Mouse (Mus musculus) embryo, embryonic 10.5 days (tissue): Measurements from ENCODE around the gene Ano1.
A peak's percentile ranks its signal among the peaks of the same experiment; 100 is the strongest.

ENCODE experiments used
- DNase-seq: peaks from one replicate; pipeline ENCODE4 v3.0.0-alpha.2; 2015; ENCODE audit warnings: low spot score

Gene Ano1

GRCm38 (mm10) chr7:144634875-144635274 lies 116.9 kb downstream of the Ano1 start:
- DNase-seq = no peak

GRCm38 (mm10) chr7:144634450-144634849 lies 117.3 kb downstream of the Ano1 start:
- DNase-seq = no peak

- DNase-seq = no peak
These were observed 119.5 kb downstream of the Ano1 start for GRCm38 (mm10) chr7:144632321-144632720.

- no peak for DNase-seq
These were observed 121.2 kb downstream of the Ano1 start for GRCm38 (mm10) chr7:144630622-144631021.

- DNase-seq = peak; percentile 86
These were observed 123.3 kb downstream of the Ano1 start for GRCm38 (mm10) chr7:144628334-144628915.

GRCm38 (mm10) chr7:144627606-144628333 lies 124.0 kb downstream of the Ano1 start:
- DNase-seq = peak; percentile 64

GRCm38 (mm10) chr7:144626042-144626441 lies 125.7 kb downstream of the Ano1 start:
- DNase-seq = no peak

GRCm38 (mm10) chr7:144620721-144621681 lies 130.8 kb downstream of the Ano1 start:
- DNase-seq = no peak

- DNase-seq = no peak
These were observed 131.5 kb downstream of the Ano1 start for GRCm38 (mm10) chr7:144620315-144620714.

GRCm38 (mm10) chr7:144615343-144615742 lies 136.4 kb downstream of the Ano1 start:
- DNase-seq = no peak

GRCm38 (mm10) chr7:144612829-144613228 lies 138.9 kb downstream of the Ano1 start:
- DNase-seq = no peak

- DNase-seq = no peak
These were observed 139.4 kb downstream of the Ano1 start for GRCm38 (mm10) chr7:144612351-144612750.

- no peak for DNase-seq
These were observed 140.2 kb downstream of the Ano1 start for GRCm38 (mm10) chr7:144611595-144611994.

- no peak for DNase-seq
These were observed 142.2 kb downstream of the Ano1 start for GRCm38 (mm10) chr7:144609568-144609967.

GRCm38 (mm10) chr7:144607862-144608261 lies 143.9 kb downstream of the Ano1 start:
- DNase-seq = no peak

- DNase-seq = no peak
These were observed 147.0 kb downstream of the Ano1 start for GRCm38 (mm10) chr7:144604735-144605134.

- no peak for DNase-seq
These were observed 147.5 kb downstream of the Ano1 start for GRCm38 (mm10) chr7:144604291-144604690.

GRCm38 (mm10) chr7:144600333-144600900 lies 151.4 kb downstream of the Ano1 start:
- peak; percentile 33 for DNase-seq

GRCm38 (mm10) chr7:144589508-144589907 lies 162.3 kb downstream of the Ano1 start:
- peak; percentile 39 for DNase-seq

GRCm38 (mm10) chr7:144587291-144587690 lies 164.5 kb downstream of the Ano1 start:
- peak; percentile 69 for DNase-seq

GRCm38 (mm10) chr7:144585648-144586047 lies 166.1 kb downstream of the Ano1 start:
- peak; percentile 90 for DNase-seq

GRCm38 (mm10) chr7:144583619-144584018 lies 168.2 kb downstream of the Ano1 start:
- DNase-seq = peak; percentile 78
